Mouse (Mus musculus): ENCODE data around the gene Dse.
"Not testable (repeated sequence)": the region's sequence is repeated elsewhere in the genome, so short reads cannot be mapped to it uniquely, and the experiment has no call there.

Dse gene

DNA sequence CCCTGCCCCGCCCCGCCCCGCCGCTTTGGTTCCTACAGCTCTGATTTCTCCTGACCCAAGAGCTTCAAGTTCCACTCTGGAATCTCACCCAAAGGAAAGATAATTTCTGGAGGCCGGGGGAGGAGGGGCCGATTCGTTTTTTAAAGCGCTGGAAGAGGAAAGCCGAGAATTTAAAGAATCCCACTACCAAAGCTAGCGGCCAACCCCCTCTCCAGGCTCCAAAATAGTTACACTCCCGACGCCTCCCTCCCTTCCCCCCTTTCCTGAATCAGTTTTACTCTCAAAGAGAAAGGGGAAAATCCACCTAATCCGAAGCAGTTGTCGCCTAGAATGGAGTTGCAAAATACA lies at the start of gene Dse:
Gene Dse, minus strand, starts transcription at position 213 of the 348 bp plus-strand sequence.
- no peak for DNase-seq (ENCODE audit: extremely low read depth, low read depth)

DNA sequence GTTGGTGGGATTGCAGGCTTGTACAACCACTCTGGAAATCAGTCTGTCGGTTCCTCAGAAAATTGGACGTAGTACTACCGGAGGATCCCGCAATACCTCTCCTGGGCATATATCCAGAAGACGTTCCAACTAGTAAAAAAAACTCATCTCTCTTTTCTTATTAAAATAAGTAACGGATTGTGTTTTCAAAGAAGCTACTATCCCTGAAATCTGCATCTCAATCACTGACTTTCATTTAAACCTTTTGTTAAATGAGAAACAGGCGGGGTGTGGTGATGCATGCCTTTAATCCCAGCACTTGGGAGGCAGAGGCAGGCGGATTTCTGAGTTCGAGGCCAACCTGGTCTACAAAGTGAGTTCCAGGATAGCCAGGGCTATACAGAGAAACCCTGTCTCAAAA lies 45.3 kb upstream of the Dse start:
- not testable (repeated sequence) for DNase-seq (ENCODE audit: extremely low read depth, low read depth)

DNA sequence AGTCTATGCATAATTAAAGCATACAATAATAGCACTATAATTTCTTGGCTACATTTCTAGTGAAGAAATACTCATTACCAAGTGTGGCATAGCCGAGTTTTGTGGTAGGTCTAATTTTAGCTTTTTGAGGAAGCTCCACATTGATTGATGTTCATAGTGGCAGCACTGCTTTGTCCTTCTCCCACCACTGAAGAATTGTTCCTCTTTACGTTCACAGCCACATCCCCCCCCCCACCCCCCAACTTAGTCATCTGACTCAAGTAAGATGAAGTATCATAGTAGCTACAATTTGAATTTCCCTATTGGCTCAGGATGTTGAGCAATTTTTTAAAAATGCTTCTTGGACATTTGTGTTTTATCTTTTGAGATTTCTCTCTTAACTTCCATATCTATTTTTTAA lies 42.1 kb upstream of the Dse start:
- DNase-seq (ENCODE audit: extremely low read depth, low read depth), result peak; percentile 33

DNA sequence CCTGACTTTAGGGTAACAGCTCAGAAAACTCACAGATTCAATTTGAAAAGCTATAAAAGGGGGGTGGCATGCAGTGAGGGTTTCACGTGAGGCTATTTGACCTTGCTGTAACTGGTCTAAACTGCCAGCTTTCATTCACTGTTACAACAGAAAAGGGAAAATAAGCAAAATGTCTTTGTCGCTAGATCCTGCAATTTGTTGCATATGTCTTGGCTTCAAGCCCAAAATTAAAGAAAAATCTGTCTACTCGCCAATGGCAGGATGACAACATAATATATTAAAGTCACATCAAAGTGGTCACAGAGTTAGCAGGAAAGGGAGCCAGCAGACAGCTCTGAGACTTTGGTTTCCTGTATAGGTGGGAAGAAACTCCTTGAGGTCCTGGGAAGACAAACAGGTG lies 40.2 kb upstream of the Dse start:
- no peak for DNase-seq (ENCODE audit: extremely low read depth, low read depth)

DNA sequence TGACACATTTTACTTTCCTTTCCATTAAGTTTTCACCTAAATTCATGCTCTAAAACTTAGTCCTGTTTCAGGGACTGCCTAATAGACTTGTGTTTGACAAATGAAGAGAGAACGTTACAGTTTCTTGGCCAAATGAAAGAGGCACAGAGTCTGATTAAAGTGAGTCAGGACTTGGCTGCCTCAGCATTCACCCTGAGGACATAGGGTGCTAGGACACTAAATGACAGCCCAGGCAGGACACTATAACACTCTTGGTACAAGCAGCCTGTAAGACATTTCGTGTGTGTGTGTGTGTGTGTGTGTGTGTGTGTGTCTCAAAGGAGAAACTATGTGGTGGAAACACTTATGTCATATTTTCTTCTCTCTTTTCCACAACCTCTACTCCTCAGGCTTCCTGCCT lies 38.6 kb upstream of the Dse start:
- DNase-seq (ENCODE audit: extremely low read depth, low read depth), result no peak

DNA sequence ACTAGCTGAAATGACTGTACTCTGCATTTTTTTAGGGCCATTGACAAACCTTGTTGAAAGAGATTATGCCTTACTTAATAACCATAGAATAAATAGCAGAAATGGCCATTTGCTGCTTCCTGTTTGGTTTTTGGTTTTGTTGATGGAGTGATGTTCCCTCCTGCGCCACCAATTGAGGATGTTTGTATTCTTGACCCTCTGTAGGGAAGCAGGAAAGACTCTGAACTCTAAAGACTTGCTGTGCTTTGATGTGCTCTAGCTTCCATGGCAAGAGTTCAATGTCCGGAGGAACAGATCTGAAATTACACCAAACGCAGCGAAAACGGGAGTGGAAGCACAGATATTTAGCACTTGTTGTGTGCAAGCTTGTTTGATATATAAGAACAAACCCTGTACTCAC lies 37.2 kb upstream of the Dse start:
- DNase-seq (ENCODE audit: extremely low read depth, low read depth), result no peak

DNA sequence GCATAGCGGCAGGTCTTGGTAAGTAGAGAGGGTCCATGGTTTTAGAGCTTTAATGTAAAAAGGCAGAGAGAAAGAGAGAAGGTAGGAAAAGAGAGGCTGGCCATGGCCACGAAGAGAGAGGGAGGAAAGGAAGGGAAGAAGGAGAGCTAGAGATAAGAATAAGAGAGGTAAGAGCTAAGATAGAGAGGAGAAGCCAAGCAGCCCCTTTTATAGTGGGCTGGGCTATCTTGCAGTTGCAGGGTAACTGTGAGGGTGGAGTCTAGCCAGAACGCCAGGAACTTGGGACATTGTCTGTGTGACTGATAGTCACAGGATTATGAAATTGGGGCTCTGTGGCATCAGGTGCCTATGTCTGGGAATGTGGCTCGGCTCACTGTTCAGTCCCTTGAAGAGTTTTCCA lies 31.0 kb upstream of the Dse start:
- peak; percentile 37 for DNase-seq (ENCODE audit: extremely low read depth, low read depth)

DNA sequence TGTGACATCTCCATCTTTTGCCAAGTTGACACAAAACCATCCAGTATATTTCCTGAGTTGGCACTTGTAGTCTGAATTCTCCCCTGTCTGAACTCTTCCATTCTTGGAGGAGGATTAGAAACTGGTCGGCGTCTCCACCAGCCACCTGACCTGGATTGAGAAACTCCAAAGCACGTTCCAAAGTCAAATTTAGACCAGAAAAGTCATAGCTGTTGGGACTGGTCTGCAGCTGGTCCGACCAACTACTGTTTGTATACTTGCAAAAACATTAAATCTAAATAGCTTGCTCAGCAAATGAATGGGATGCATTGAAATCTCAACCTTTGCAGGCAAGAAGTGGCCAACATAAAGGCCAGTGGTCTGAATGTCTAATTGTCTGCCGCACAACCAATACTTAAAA lies 29.1 kb upstream of the Dse start:
- no peak for DNase-seq (ENCODE audit: extremely low read depth, low read depth)

DNA sequence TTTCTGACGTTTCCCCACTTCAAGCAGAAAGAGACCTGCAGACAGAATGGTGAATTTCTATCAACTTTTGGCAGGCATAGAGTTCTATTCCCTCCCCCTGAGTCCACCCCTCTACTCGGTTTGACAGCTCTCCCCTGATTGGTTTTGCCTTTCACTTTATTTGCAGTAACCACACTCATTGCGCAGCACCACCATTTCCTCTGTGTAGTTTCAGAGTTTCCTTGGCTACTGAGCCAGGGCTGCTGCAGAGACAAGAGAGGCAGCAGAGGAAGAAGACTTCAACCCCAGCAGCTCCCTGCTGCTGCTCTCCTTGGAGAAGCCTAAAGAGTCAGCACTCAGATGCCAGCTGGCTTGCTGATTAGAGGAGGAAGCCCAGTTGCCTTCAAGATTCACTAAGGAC lies 27.9 kb upstream of the Dse start:
- DNase-seq (ENCODE audit: extremely low read depth, low read depth), result no peak

DNA sequence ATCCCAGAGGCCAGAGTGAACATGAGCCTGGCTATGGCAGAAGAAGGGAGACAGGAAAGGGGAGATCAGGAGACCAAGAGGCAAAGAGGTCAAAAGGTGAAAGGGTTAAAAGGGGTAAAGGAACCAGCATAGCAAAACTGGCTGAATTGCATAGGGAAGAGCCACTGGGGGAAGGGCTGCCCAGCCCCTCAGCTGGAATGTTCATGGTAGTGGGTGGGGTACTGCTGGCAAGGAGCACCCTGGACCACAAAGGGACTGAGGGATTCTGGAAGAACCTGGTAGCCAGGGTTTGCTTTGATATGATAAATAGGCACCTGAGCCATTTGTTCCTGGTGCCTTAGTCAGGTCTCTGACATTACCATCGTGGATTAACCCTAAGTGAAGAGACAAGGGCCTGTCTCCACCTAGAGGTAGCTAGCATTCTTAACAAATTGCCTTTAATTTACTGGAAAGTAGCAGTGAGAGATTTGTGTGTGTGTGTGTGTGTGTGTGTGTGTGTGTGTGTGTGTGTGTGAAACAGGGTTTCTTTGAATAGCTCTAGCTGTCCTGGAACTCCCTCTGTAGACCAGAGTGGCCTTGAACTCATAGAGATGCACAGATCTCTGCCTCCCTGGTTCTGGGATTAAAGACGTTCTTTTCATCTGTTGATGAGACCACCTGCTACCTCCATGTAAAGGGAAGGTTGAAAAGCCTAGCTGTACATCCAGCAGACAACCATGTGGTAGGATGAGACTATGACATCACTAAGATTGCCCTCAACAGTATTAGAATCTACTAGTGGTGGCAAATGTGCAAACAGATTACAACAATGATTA lies 26.6 kb upstream of the Dse start:
- DNase-seq (ENCODE audit: extremely low read depth, low read depth), result no peak

DNA sequence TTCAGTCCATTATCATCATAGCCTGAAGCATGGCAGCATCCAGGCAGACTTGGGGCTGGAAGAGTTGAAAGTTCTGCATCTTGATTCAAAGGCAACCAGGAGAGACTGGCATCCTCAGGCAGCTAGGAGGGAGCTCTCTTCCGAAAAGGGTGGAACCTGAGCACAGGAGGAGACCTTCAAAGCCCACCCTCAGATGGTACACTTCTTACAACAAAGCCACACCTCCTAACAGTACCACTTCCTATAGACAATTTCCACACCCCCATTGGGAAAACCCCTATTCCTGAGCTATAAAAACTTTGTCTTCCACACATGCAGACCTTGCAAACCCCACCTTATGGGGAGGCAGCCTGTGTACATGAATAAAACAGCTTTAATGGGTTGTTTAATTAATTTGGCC lies 25.9 kb upstream of the Dse start:
- DNase-seq (ENCODE audit: extremely low read depth, low read depth), result no peak

DNA sequence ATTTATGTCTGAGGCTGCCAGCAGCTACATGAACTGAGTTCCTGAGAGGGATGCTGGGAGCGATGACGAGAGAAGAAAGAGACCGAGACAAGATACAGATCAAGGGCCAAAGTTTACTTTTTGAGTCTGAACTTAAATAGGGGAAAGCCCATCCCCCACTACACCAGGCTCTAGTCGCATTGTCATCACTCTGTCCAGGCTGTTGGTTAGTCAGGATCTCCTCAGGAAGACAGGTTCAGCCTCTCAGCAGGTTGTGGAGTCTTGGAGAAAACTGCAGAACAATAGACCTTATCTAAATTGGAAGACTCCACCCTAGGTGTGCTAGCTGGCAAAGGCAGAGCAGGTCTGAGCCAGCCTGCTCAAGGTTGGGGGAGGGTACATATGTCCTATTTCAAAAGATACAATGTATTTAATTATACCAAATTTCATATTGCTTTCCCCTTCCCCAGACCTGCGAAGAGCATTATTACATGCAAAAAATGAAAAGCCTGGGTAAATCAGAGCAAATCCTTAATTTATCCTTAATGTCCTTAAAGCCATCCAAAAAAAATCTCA lies 22.7 kb upstream of the Dse start:
- DNase-seq (ENCODE audit: extremely low read depth, low read depth), result no peak

DNA sequence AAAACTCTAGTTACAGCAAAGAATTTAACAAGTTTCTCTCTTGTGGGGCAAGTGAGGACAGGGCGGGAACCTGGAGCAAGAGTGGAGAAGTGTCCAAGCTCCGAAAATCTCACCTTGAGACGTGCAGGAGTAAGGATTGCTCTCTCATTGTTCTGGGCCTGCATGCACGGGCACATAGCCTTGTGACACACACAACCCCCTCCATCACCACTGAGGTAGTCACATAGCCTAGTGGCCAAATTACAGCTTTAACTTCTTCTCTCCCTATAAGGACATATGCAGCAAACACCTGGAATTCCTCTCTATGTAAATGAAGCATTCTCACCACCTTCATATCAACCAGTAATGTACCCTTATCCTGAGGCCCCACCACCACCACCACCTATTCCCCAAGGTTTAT lies 22.0 kb upstream of the Dse start:
- DNase-seq (ENCODE audit: extremely low read depth, low read depth), result no peak

DNA sequence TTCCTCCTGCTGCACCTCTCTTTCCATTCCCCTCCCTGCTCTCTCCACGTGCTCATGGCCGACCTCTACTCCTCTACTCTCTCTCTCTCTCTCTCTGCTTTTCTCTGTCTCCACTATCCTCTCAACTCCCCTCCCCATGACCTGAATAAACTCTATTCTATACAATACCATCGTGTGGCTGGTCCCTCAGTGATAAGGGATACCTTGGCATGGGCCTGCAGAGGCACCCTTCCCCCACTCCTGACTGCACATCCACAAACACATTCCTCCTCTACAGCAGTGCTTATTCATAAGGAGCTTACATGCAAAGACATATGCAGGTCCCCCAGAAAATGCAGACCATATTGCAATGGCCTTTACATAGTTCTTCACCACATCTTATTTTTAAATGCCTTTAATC lies 16.1 kb upstream of the Dse start:
- DNase-seq (ENCODE audit: extremely low read depth, low read depth), result no peak

DNA sequence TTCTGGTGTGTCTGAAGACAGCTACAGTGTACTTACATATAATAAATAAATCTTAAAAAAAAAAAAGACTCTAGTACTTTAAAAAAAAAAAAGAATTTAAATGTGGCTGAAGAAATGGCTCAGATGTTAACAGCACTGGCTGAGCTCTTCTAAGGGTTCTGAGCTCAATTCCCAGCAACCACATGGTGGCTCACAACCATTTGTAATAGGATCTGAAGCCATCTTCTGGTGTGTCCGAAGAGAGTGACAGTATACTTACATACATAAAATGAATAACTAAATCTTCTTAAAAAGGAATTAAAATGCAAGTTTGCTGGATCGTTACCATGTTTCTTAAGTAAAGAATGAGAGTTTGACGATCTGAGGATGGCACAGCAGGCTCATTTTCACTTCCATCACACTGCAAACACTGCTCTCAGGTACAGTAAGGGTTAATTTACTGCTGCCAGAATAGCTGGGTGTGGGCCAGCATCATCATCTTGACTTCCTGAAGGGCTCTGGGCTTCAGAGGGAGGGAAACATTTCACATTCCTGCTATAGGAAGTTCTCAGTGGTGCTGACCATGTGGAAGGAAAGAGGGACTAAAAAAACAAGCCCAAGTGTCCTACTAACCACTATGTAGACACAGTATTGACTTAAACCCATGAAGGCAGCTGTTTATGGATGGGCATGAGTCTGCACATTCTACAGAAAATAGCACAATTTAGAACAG lies 14.6 kb upstream of the Dse start:
- no peak for DNase-seq (ENCODE audit: extremely low read depth, low read depth)

DNA sequence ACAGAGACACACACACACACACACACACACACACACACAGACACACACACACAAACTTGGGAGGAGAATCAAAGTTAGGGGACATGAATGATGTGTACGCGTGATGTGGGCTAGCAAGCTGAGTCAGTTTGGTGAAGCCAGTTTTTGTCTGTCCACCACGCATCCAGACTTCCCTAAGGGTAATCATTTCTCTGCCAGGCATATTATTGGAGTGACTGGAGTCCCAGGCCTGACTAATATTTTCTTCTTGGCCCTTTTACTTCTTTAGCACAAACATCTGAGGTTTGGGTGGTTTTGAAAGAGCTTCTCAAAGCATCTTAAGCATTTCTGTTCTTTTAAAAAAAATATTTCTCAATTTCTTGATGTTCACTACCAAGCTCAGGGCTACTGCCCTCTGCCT lies 10.7 kb upstream of the Dse start:
- DNase-seq (ENCODE audit: extremely low read depth, low read depth), result no peak

DNA sequence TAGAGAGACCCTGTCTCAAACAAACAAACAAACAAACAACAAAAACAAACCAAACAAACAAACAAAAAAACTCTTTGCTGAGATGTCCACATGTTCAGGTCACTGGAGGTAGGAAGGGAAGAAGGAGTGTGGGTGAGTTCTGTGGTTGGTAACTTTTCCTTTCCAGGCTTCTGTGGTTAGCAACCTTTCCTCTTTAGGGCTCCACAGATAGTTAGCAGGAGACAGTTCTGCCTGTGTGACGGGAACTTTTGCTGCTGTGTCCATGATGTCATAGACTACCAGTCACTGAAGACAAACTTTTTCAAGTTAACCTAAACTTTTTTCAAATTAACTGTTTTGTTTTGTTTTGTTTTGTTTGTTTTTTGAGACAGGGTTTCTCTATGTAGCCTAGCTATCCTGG lies 8.2 kb upstream of the Dse start:
- no peak for DNase-seq (ENCODE audit: extremely low read depth, low read depth)

DNA sequence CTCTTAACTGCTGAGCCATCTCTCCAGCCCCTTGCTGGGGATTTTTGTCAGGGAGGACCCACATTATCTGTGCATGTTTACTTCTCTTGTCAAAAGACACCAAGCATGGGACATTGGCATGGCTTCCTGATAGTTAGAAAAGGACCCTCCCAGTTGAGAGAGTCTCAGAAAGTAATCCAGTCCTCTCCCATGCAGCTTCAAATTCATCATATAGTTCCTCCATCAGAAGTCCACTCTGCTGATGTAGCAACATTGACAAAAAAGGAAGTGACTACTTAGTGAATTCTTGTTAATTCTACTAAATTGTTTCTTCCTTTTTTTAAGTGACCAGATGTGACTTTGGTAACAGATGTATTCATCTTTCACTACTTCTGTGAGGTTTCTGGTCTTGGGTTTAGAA lies 2.4 kb upstream of the Dse start:
- peak; percentile 32 for DNase-seq (ENCODE audit: extremely low read depth, low read depth)

DNA sequence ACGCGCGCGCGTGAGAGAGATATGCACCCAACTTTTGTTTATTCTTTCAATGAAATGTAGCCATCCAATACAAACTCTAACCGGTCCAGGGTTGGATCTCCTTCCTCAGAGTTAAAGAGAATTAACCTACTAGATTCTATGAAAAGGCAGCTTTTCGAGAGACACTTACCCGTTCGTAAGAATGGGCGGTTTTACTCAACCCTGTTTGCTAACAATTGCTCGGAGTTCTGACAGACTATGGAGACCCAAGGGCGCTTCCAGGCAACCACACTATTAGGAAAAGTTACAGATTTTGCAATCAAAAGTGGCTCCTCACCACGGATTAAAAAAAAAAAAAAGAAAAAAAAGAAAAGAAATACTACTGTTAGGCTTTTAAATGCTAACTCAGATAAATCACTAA lies 516 bp upstream of the Dse start:
- no peak for DNase-seq (ENCODE audit: extremely low read depth, low read depth)

DNA sequence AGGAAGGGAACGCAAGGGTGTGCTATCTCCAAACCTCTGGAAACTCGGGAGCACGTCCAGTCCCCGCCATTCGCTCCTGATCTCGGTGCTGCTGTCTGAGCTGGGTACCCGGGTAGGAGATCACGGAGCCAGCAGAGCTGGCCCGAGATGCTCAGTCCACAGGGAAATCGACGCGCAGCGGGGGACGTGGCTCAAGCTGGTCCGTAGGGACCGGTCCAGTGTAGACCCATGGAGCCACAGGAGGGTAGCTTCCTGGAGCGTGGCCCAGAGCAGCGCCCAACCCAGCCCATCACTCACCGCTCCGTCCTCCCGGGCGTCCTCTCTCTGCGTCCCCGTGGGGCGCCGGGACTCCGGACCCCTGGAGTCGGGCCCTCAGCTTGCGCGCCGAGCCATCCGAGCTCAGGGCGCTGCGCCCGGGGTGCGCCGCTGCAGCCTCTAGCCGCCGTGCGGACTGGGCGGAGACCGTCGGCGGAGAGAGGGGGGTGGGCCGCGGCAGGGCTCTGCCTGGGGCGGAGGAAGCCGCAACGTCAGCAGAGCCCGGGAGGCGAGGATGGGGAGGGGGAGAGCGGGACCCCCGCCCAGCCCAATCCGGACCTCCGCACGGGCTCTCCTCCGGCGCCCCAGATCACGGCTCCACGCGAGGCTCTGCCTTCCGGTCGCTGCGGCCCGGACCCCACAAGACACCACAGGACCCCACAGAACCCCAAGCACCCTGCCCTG lies 572 bp downstream of the Dse start:
- no peak for DNase-seq (ENCODE audit: extremely low read depth, low read depth)

DNA sequence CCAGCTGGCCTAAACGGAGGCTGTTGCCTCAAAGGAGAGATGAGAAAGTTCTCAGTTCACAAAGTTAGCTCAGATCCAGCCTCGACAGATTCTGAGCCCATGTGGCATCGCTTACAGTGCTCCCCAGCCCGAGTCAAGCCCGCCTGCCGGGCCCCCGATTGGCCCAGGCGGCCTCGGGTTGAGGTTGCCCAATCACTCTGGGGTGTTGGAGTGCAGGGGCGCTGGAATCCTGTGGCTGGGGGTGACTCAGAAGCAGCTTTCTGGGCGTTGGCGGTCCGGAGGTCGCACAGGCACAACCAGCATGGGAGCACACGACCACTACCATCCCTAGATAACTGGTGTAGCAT lies 1.1 kb downstream of the Dse start:
- no peak for DNase-seq (ENCODE audit: extremely low read depth, low read depth)

DNA sequence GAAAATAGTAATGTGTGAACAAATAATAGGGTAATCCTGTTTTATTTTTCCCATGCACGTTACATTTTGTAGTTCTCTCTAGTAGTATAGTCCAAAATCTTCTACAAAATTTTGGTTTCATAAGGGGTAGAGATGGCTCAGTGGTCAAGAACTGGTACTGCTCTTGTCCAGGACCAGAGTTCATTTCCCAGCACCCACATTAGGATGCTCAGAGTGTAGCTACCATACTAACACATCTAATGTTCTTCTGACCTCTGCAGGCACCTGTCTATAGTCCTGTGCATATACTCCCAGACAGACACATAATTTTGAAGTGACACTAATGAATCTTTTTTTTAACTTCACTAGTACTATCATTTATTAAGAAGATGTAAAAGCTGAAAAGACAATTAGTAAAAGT lies 1.7 kb downstream of the Dse start:
- DNase-seq (ENCODE audit: extremely low read depth, low read depth), result no peak
